Mouse (Mus musculus) bone marrow macrophage, adult 2 months (primary cell): ENCODE measurements around the gene Gm20388.

Experiments used
- CTCF ChIP-seq: IDR thresholded peaks from 2 replicates; pipeline ENCODE4 v1.5.1; 2012; ENCODE audit warnings: low read depth, mild to moderate bottlenecking, low read length, moderate library complexity
- POLR2A ChIP-seq: IDR thresholded peaks from 2 replicates; pipeline ENCODE4 v1.6.1; 2012; ENCODE audit warnings: mild to moderate bottlenecking, low read depth, low read length, borderline replicate concordance

- TF ChIP-seq CTCF (no peak), POLR2A (no peak)
Measured at GRCm38 (mm10) chr8:121227756-121228155, 1317.1 kb downstream of the Gm20388 start.
